Mouse (Mus musculus) megakaryocyte, adult 5-6 weeks (primary cell): ENCODE data around the gene Gpc3. TPM values are rescaled to one million over a fixed set of nuclear protein-coding genes. Genes with fewer than 3 reads are reported as not detected.
"Not testable (repeated sequence)": the region's sequence is repeated elsewhere in the genome, so short reads cannot be mapped to it uniquely, and the experiment has no call there.

ENCODE experiments used
- ATAC-seq: 2 replicates; pipeline ENCODE4 v1.8.0; 2016; ENCODE audit warnings: mild to moderate bottlenecking, inconsistent platforms; ENCODE audit not compliant: poor library complexity, severe bottlenecking
- total RNA-seq, 2 experiments: library from RNA; stranded (forward) in 1 of 2; stranded (reverse) in 1 of 2; fragments of 153-499, 151-499 nt in 1 of 2; fragments of 221-1000, 200-1000 nt in 1 of 2; gene quantifications; 2 replicates each; pipeline versions ENCODE4 v1.2.3 to v1.2.4; 2015 to 2017

The Gpc3 gene
- total RNA-seq, 2 experiments from 2014 or later, result 0.11 TPM; not detected in 1

DNA sequence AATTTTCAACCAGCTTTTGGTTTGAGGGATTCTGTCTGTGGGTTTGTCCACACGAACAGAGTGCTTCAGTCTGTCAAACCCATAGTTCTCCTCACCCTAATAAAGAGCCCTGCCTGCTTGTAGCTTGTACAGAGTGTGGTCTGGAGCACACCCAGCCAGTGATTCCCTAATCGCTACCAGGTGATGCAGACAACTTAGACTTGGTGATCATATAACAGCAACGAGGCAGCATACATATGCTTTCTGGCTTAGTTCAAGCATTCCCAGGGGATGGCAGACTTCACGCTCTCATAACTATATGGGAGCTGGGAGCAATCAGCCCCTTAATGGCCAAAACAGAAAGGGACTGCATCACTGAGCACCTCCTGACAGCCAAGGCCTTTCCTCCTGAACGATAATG, 188.1 kb downstream of the Gpc3 start:
- no peak for ATAC-seq

DNA sequence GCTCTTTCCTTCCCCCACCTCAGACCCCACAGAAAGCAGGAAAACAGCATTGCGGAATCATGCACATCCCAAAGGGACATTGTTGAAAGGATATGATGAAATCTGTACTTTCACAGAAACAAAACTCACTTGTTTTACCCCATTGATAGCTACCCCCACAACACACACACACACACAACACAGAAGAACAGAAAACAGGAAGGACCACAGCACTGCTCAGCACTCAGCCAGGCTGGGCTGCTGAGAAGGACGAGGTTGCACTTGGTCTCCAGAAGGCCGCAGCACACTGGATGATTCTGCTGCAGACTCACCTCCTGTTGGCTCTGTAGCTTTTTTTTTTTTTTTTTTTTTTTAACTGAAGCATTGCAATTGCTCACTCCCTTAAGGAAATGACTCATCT, 193.9 kb downstream of the Gpc3 start:
- ATAC-seq, result peak; percentile 63

DNA sequence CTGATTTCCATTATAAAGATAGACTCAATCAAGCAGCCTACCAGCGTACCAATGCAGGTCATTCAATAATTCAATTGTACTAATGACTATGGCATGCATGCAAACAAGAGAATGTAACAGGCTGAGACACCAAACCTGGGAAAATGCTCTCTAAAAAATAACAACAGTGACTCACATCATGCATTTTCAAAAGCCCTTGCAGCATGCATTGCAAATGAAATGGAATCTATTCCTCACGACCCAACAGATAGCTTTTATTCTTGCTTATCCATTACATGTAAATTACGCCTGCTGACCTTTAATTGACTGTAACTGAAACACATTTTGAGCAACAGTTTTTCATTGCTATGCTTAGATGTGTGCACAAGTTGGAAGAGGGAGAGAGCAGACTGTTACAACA, 200.8 kb downstream of the Gpc3 start:
- no peak for ATAC-seq

GRCm38 (mm10) chrX:52401188-52401587, 212.6 kb downstream of the Gpc3 start:
- ATAC-seq, result no peak

DNA sequence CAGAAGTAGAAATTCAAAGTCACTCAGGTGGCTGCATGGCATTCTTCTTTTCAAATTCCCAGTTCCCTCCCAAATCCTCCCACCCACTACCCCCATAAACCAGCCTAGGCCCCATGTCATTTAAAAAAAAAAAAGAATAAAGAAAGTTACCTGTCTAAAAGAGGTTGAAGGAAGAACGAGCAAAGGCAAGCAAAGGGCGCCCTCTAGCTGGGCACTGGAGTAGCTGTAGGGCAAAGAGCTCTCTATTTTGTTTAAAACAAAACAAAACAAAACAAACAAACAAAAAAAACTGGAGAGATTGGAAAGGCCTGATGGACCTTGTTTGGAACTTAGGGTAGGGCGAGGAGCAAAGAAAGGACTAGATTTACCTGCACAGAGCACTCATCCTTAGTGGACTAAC, 238.6 kb downstream of the Gpc3 start:
- no peak for ATAC-seq

- ATAC-seq, result no peak
Observed at GRCm38 (mm10) chrX:52374209-52374608, 239.5 kb downstream of the Gpc3 start.

DNA sequence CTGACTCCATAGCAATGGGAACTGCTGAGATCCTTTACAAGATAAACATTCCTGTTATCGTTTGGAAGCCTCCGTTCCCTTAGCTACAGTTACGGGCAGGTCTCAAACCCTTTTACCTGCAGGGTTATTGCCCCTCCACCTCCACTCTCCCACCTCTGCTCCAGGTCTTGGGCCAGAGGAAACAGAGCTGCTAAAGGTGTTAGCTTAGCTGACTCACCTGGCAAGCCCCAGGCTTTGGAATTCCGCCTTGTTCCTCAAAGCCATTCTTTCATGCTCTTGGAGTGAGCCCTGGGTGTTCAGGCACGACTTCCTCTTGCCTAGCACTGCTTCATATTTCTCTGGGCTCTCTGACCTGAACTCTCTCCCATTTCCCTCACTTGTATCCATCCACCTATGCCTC, 241.3 kb downstream of the Gpc3 start:
- ATAC-seq, result no peak

- ATAC-seq, result no peak
Observed at GRCm38 (mm10) chrX:52369938-52370758, 243.6 kb downstream of the Gpc3 start.

DNA sequence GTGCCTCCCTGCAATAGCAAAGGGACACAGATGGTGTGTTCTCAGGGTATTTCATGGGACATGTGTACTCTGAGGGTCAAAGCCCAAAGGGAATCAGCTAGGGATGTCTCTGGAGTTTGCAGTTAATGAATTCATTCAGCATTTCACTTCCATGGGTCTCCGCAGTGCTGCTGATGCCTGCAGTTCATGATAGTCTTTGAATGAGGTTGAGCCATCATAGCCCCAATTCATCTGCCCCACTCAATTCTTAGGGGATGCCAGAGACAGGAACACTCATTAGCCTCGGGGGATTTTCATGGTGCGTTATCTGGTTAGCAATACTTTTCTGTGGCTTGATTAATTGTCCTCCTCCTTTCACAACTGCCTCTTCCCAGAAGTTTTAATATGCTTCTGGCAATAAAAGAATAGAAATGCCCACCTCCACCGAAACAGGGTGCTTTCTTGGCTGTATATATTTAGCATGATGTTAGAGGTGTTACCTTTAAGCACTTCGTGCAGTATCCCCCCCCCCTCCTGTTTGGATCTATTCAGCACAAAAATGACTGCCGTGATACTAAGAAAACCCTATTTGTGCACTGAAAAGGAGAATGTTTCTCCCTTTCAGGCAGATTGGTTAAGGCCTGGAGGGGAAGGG, 244.3 kb downstream of the Gpc3 start:
- ATAC-seq, result no peak

GRCm38 (mm10) chrX:52366826-52367225, 246.9 kb downstream of the Gpc3 start:
- ATAC-seq, result no peak

GRCm38 (mm10) chrX:52365790-52366189, 248.0 kb downstream of the Gpc3 start:
- no peak for ATAC-seq

GRCm38 (mm10) chrX:52362241-52363011, 251.3 kb downstream of the Gpc3 start:
- no peak for ATAC-seq

- no peak for ATAC-seq
Observed at GRCm38 (mm10) chrX:52352981-52353380, 260.8 kb downstream of the Gpc3 start.

GRCm38 (mm10) chrX:52350631-52351030, 263.1 kb downstream of the Gpc3 start:
- ATAC-seq, result not testable (repeated sequence)

GRCm38 (mm10) chrX:52348773-52349172, 265.0 kb downstream of the Gpc3 start:
- ATAC-seq, result no peak

- no peak for ATAC-seq
Observed at GRCm38 (mm10) chrX:52344018-52344417, 269.7 kb downstream of the Gpc3 start.

DNA sequence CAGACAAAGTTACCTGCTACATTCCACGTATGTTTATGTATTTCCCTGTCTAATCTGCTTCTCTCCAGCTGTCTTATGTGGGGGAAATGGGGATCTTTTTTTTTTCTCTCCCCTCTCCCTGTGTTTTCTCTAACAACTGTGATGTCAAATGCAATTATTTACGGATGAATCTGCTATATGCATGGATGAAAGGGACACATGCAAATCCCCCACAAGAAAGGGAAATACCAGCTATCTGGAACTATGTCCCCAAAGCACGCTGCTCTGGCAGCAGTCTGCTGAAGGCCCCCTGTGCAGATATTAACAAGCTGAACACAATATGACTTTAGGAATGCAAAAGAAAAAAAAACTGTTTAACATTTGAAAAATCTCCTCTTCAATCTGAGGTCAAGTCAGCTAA, 273.5 kb downstream of the Gpc3 start:
- no peak for ATAC-seq

- ATAC-seq, result no peak
Observed at GRCm38 (mm10) chrX:52321791-52322190, 292.0 kb downstream of the Gpc3 start.

- no peak for ATAC-seq
Observed at GRCm38 (mm10) chrX:52320653-52321052, 293.1 kb downstream of the Gpc3 start.

DNA sequence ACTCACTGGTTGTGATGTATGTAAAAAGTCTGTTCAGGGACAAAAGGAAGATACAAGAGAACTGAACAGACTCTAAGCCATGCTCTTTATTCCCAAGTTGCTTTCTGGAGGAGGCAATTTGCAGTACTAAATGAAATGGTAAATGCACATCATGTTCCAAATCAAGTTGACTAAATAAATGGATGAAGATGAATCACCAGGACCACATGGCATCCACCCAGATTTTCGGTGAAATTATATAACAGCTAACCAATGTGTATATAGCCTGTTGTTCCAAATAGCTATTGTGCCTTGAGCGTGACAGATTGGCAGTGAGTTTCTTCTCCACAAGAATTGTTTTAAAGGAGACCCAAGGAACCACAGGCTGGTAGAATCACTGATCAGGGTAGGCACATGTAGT, 302.8 kb downstream of the Gpc3 start:
- no peak for ATAC-seq

- no peak for ATAC-seq
Observed at GRCm38 (mm10) chrX:52305226-52305625, 308.5 kb downstream of the Gpc3 start.

- ATAC-seq, result no peak
Observed at GRCm38 (mm10) chrX:52288792-52289191, 325.0 kb downstream of the Gpc3 start.
